Mouse (Mus musculus) kidney, embryonic 15.5 days (tissue): Measurements from ENCODE around the gene Spata5. TPM values are rescaled to one million over a fixed set of nuclear protein-coding genes. Genes with fewer than 3 reads are reported as not detected.

Experiments
- ATAC-seq: fragments of 200-750 bp; cut with Nextera tagmentation; replicated peaks from 2 replicates; pipeline ENCODE4 v1.8.0; 2017; ENCODE audit warnings: moderate TSS enrichment; ENCODE audit not compliant: low FRiP score
- H3K27ac ChIP-seq: fragments of 300-500 bp; sonication (generic); 2 replicates; pipeline ENCODE4 v1.5.1; 2015; ENCODE audit warnings: mild to moderate bottlenecking, inconsistent platforms
- H3K27me3 ChIP-seq: fragments of 300-500 bp; sonication (generic); 2 replicates; pipeline ENCODE4 v1.6.1; 2015; ENCODE audit warnings: inconsistent platforms
- H3K36me3 ChIP-seq: fragments of 300-500 bp; sonication (generic); 2 replicates; pipeline ENCODE4 v1.6.1; 2015; ENCODE audit warnings: inconsistent platforms
- H3K4me1 ChIP-seq: fragments of 300-500 bp; sonication (generic); 2 replicates; pipeline ENCODE4 v1.6.1; 2015; ENCODE audit warnings: inconsistent platforms
- H3K4me2 ChIP-seq: fragments of 300-500 bp; sonication (generic); 2 replicates; pipeline ENCODE4 v1.6.1; 2015; ENCODE audit warnings: moderate library complexity, mild to moderate bottlenecking, inconsistent platforms
- H3K4me3 ChIP-seq: fragments of 300-500 bp; sonication (generic); replicated peaks from 2 replicates; pipeline ENCODE4 v1.5.1; 2015; ENCODE audit warnings: mild to moderate bottlenecking, inconsistent platforms
- H3K9ac ChIP-seq: fragments of 300-500 bp; sonication (generic); 2 replicates; pipeline ENCODE4 v1.6.1; 2015; ENCODE audit warnings: mild to moderate bottlenecking, inconsistent platforms
- H3K9me3 ChIP-seq: fragments of 300-500 bp; sonication (generic); replicated peaks from 2 replicates; pipeline ENCODE4 v1.6.1; 2016; ENCODE audit warnings: inconsistent platforms
- WGBS: fragments of 180-500 bp; shearing (Covaris S2); methylation state at CpG from one replicate; pipeline ENCODE4 v1.1.7; 2015; ENCODE audit warnings: mixed read lengths; 5-methylcytosine and 5-hydroxymethylcytosine counted together
- polyA plus RNA-seq: library from polyadenylated mRNA; unstranded; fragments of >200 nt; fragmentation: Nextera tagmentation; extraction: Ambion mirVana; gene quantifications from 2 replicates; pipeline ENCODE4 v1.2.1, GENCODE M21; 2015

Spata5 gene
- polyA plus RNA-seq, 1 experiment from 2014 or later, result 38.7 TPM

DNA sequence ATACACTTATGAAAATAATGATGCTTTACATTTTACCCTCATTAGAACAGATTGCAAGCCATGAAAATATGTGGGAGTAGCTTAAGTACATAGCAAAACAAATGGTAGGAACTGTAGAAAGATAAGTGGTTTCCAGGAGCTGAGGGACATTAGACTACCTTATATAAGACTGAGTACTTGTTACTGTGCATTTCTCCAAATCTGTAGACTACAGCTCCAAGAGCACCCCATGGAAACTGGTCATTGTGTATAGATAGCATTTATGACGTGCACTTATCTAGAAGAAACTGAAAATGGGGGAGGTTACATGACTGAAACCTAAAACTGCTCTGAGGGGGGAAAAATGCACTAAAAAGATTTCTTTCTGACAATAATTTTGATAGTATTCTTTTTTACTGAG is 63.0 kb downstream of the Spata5 start:
- no peak overlapping the region for H3K27ac ChIP-seq
- ATAC-seq, result no peak
- no peaks in the 10 kb centered on the region for H3K9me3 ChIP-seq
- H3K27me3 ChIP-seq, result no peaks in the 10 kb centered on the region
- WGBS, result 87% methylated on average over 1 of the region's 1 CpGs
- peaks cover 3% of the 10 kb centered on the region; the same call in 1 of the 2 replicates for H3K4me1 ChIP-seq
- H3K4me3 ChIP-seq, result no peak overlapping the region
- H3K4me2 ChIP-seq, result no peak overlapping the region
- H3K9ac ChIP-seq, result no peak overlapping the region
- peaks cover 10% of the 10 kb centered on the region for H3K36me3 ChIP-seq

DNA sequence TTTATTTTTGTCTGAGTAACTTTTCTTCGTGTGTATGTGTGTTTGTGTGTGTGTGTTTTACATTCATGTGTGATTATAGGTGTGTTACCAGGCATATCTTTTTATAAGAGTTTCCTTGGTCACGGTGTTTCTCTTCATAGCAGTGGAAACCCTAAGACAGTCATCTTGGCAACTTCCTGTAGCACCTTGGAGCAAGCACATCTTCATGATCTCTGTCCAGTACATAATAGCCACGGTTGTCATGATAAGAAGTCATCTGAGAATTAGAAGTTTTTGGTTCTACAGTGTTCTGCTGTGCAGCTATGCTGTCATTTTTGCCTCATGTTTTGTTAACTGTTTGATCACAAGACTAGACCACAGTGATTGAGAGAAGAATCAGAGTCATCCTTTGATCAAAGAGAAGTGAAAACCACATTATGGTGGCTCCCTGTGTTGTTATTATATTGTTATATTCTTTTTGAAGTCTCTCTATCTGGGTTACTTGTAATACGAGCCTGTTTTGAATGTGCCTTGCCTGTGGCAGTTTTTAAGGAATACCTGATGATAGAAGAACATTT is 64.1 kb downstream of the Spata5 start:
- no peaks in the 10 kb centered on the region for H3K27me3 ChIP-seq
- H3K4me3 ChIP-seq, result no peak overlapping the region
- no peak overlapping the region for H3K27ac ChIP-seq
- H3K4me1 ChIP-seq, result peaks cover 3% of the 10 kb centered on the region; the same call in 1 of the 2 replicates
- no peak overlapping the region for H3K9ac ChIP-seq
- no peak for ATAC-seq
- H3K36me3 ChIP-seq, result peaks cover 10% of the 10 kb centered on the region
- 82% methylated on average over 4 of the region's 4 CpGs for WGBS
- H3K9me3 ChIP-seq, result no peaks in the 10 kb centered on the region
- no peak overlapping the region for H3K4me2 ChIP-seq

DNA sequence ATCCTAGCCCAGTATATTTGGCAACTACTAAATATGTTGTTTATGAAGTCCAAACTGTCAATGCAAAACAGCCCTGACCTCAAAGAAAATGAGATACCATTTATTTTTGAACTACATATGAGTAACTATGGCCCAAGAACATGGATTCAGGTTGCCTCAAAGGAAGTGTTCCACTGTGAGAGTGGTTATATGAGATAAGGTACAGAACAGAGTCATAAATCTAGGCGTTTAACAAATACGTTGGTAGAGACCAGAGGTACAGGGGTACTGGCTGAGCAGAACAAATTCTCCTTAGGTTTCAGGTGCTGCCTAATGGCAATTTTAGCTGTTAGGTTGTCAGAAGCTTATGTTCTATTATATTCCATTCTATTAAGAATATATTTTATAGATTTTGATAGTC is 67.9 kb downstream of the Spata5 start:
- Histone ChIP-seq H3K4me1 (peaks cover 3% of the 10 kb centered on the region; the same call in 1 of the 2 replicates), H3K27me3 (no peaks in the 10 kb centered on the region), H3K9ac (no peak overlapping the region), H3K4me3 (no peak overlapping the region), H3K36me3 (0 out of 2 replicates have a peak, but pooled peaks cover 4% of the 10 kb centered on the region), H3K27ac (no peak overlapping the region), H3K4me2 (no peak overlapping the region), H3K9me3 (no peaks in the 10 kb centered on the region)
- 54% methylated on average over 2 of the region's 2 CpGs for WGBS
- ATAC-seq, result no peak

DNA sequence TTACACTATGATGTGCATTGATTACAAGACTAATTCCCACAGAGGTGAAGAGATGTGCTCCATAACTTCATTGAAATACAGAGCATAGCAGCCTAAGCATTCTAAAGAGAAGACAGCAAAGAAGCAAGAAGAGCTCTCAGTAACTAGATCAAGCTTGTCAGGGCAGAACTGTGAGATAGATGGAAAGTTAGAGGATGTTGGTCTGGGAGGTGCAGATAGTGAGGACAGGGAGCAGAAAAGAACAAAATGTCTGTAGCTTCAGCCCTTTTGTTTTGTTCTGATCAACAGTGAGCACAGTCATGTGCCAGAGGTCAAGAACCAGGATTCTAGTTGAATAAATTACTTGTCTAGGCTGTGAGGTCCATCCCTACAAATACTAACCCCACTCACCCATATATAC is 68.5 kb downstream of the Spata5 start:
- ATAC-seq, result no peak
- H3K4me1 ChIP-seq, result peaks cover 3% of the 10 kb centered on the region; the same call in 1 of the 2 replicates
- H3K36me3 ChIP-seq, result 0 out of 2 replicates have a peak, but pooled peaks cover 4% of the 10 kb centered on the region
- H3K9me3 ChIP-seq, result no peaks in the 10 kb centered on the region
- H3K27ac ChIP-seq, result no peak overlapping the region
- no peaks in the 10 kb centered on the region for H3K27me3 ChIP-seq
- H3K4me2 ChIP-seq, result no peak overlapping the region
- H3K9ac ChIP-seq, result no peak overlapping the region
- H3K4me3 ChIP-seq, result no peak overlapping the region

DNA sequence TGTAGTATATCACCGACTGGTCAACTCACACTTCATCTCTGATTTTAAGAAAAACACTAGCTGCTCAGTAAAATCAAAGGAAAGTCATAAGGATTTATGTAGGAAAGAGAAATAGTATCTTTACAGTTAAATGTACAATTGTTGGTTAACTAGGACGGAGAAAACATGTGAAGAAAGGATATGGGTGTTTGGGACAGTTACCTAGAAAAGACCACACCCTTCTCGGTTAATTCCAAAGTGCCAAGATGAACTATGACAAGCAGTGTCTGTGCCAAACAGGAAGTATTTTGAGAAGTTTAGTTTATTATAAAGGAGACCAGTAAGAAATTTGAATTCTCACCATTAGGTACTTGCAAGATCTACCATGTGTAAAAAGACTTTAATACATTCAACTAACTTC is 70.3 kb downstream of the Spata5 start:
- ATAC-seq, result no peak
- Histone ChIP-seq H3K9me3 (no peaks in the 10 kb centered on the region), H3K27ac (no peak overlapping the region), H3K4me3 (no peak overlapping the region), H3K4me2 (no peak overlapping the region), H3K27me3 (no peaks in the 10 kb centered on the region), H3K9ac (no peak overlapping the region), H3K36me3 (0 out of 2 replicates have a peak, but pooled peaks cover 4% of the 10 kb centered on the region), H3K4me1 (peaks cover 3% of the 10 kb centered on the region; the same call in 1 of the 2 replicates)
- WGBS, result 84% methylated on average over 3 of the region's 3 CpGs

DNA sequence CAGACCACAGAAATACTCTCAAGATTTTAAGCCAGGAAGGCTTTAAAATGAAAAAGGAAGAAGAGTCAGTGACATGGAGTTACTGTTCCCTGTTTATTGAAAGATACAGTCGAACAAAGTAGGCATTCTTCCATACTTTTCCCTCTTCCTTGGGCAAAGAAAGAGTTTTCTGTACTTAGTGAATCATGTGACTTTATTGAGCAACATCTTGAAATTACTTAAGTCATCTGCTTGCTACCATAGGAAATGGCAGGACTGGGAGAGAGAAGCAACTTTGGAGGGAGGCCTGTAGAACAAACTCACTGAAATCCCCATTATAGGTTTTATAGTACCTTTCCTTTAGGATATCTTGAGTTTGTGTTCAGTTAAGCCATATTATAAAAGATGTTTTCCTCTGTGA is 81.2 kb downstream of the Spata5 start:
- ATAC-seq, result no peak
- Histone ChIP-seq H3K4me1 (peaks cover 16% of the 10 kb centered on the region), H3K4me3 (no peak overlapping the region), H3K4me2 (no peak overlapping the region), H3K9ac (no peak overlapping the region), H3K9me3 (no peaks in the 10 kb centered on the region), H3K36me3 (no peaks in the 10 kb centered on the region), H3K27ac (no peak overlapping the region), H3K27me3 (no peaks in the 10 kb centered on the region)
- WGBS, result 83% methylated on average over 1 of the region's 1 CpGs

DNA sequence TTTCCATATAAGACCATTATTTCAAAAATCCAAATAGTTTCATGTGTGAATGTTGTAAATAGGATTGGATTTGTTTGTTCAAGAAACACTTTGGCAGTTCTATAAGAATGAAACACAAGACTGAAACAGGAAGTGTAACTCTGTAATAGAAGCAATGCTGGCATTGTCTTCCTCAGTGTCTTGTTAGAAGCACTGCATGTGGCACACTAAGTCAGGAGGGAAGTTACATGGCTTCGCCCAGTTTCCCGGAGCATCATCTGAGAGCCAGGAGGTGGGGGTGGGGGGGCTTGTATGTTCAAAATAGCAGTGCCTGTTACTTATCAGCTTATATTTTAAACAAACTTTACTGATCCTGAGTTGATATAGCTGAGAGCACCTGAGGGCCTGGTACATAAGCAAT is 82.9 kb downstream of the Spata5 start:
- ATAC-seq, result no peak
- Histone ChIP-seq H3K9ac (no peak overlapping the region), H3K4me3 (no peak overlapping the region), H3K4me1 (peaks cover 14% of the 10 kb centered on the region), H3K27me3 (no peaks in the 10 kb centered on the region), H3K27ac (peak overlapping the region; percentile 62; the same call in 1 of the 2 replicates), H3K9me3 (no peaks in the 10 kb centered on the region), H3K36me3 (no peaks in the 10 kb centered on the region), H3K4me2 (no peak overlapping the region)
- WGBS, result 57% methylated on average over 2 of the region's 2 CpGs

DNA sequence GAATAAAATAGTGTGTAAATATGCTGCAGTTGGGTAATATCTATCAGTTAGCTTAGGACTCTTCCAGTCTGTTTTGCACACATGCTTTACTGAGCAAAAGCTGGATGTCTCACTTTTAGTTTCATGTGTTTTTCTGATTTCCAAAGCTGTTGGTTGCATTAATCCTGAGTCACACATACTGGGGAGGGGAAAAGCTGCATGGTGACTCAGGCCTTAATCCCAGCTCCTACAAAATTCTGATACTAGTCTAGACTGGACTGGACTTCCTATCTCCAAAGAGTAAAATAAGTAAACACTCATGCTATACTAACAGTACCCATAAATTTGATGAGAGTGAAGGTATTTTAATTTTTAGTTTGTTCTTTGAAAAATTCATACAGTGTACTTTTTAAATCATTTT is 84.2 kb downstream of the Spata5 start:
- Histone ChIP-seq H3K9me3 (no peaks in the 10 kb centered on the region), H3K4me1 (peaks cover 15% of the 10 kb centered on the region), H3K36me3 (no peaks in the 10 kb centered on the region), H3K27me3 (no peaks in the 10 kb centered on the region), H3K4me3 (no peak overlapping the region), H3K27ac (no peak overlapping the region), H3K9ac (no peak overlapping the region), H3K4me2 (no peak overlapping the region)
- no peak for ATAC-seq

DNA sequence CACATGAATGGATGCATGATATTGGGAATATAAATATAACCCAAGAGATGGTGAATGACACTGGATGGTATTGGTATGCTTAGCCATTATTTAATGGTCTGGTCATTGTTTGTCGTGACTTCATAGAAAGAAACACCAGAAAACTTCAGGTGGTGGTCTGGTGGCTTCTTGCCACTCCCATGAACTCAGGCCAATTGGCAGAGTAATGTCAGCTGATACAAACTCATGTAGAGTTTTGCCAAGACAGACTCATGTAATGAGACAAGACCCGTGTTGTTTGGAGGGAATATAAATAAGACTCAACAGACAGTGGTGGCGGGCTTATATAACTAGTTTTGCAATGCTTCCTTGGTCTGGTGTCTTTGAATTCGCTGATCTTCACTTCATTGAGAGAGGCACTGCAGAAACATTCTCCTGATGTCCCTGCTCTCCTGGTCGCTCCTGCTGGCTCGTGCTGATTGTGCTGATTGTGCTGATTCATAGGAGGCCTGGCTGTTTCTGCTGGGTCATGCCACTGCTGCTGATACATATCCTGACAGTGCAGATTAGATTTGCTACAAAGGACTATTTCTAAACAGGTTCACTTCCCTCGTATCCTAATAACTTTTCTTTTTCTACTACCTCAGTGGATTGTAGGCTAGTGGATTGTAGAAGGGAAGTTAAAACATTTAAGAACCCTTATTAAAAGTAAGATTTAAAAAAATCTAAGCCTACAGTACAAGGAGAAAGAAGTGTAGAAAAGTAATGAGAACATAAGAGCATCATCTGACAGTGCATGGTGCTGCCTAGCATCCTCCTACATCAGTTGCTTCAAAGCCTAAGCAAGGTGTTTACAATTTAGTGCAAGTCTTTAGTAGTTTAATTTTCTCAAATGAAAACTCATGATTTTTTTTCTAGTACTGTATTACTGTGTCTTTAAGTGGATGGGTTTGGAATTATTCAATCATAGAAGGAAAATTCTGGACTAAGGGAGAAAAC is 90.6 kb downstream of the Spata5 start:
- H3K4me2 ChIP-seq, result no peak overlapping the region
- no peaks in the 10 kb centered on the region for H3K27me3 ChIP-seq
- 82% methylated on average over 7 of the region's 7 CpGs for WGBS
- no peaks in the 10 kb centered on the region for H3K9me3 ChIP-seq
- ATAC-seq, result no peak
- no peaks in the 10 kb centered on the region for H3K36me3 ChIP-seq
- no peak overlapping the region for H3K4me3 ChIP-seq
- no peak overlapping the region for H3K27ac ChIP-seq
- no peak overlapping the region for H3K9ac ChIP-seq
- 0 out of 2 replicates have a peak, but pooled peaks cover 4% of the 10 kb centered on the region for H3K4me1 ChIP-seq

DNA sequence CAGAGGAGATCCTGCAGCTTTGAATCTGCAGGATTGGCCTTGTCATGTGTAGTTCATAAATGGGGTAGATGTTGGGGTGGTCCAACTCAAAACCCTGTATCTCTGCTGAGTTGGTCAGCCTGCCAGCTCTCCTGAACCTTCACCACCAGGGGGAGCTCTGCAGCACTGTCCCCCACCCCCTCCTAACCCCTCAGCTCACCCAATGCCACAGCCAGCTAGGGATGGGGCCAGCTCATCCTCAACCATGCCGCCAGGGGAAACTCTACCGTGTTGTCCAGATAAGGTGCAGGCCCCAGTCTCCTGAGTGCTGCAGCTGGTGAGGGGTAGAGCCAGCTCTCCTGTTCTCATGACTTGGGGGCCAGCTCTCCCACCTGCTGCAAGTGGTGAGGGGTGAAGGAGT is 95.8 kb downstream of the Spata5 start:
- Histone ChIP-seq H3K27ac (no peak overlapping the region), H3K4me2 (no peak overlapping the region), H3K9ac (no peak overlapping the region), H3K9me3 (no peaks in the 10 kb centered on the region), H3K27me3 (no peaks in the 10 kb centered on the region), H3K36me3 (no peaks in the 10 kb centered on the region), H3K4me1 (no peaks in the 10 kb centered on the region), H3K4me3 (no peak overlapping the region)
- ATAC-seq, result peak; percentile 56; the same call in 1 of the 2 replicates
- 29% methylated on average over 2 of the region's 2 CpGs for WGBS

DNA sequence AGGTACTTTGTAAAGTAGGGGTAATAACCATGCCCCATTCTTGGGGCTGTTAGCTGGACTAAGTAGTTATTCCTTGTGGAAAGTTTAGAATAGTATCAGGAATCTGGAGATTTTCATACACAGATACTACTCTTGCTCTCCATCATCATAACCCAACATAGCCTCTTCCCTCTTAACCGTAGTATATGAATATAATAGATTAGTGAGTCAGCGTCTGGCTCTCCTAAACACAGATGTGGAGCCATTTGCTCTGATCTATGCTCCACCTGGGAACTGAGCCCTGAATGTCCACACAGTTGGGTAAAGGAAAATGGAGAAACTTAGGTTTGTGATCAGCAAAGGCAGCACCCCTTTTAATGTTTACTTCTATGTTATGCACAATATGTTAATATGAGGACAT is 96.7 kb downstream of the Spata5 start:
- Histone ChIP-seq H3K9me3 (no peaks in the 10 kb centered on the region), H3K4me3 (no peak overlapping the region), H3K36me3 (no peaks in the 10 kb centered on the region), H3K4me2 (no peak overlapping the region), H3K27ac (no peak overlapping the region), H3K9ac (no peak overlapping the region), H3K27me3 (no peaks in the 10 kb centered on the region), H3K4me1 (no peaks in the 10 kb centered on the region)
- WGBS, result 94% methylated on average over 2 of the region's 2 CpGs
- no peak for ATAC-seq

DNA sequence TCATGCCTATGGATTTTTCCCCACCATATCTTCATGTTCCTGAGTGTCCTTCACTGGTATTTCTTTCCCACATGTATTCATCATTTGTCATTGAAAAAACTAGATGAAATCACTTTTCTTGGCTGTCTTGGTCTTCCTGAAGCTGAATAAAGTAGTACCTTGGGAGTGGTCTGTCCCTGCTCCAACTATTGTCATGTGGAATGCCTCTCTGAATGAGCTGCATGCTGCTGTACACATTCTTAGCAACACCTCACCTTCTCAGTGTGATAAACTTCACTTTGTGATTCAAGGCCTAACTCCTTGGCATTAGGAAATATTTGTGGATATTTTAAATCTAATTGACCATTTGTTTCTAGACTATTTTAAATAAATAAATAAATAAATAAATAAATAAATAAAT is 98.9 kb downstream of the Spata5 start:
- H3K4me1 ChIP-seq, result no peaks in the 10 kb centered on the region
- ATAC-seq, result no peak
- H3K4me3 ChIP-seq, result no peak overlapping the region
- H3K36me3 ChIP-seq, result no peaks in the 10 kb centered on the region
- H3K27ac ChIP-seq, result no peak overlapping the region
- no peaks in the 10 kb centered on the region for H3K27me3 ChIP-seq
- H3K9ac ChIP-seq, result no peak overlapping the region
- H3K4me2 ChIP-seq, result no peak overlapping the region
- no peaks in the 10 kb centered on the region for H3K9me3 ChIP-seq
